8 mouse cellular contexts compared by ENCODE assay signal in the genomic region with DNA sequence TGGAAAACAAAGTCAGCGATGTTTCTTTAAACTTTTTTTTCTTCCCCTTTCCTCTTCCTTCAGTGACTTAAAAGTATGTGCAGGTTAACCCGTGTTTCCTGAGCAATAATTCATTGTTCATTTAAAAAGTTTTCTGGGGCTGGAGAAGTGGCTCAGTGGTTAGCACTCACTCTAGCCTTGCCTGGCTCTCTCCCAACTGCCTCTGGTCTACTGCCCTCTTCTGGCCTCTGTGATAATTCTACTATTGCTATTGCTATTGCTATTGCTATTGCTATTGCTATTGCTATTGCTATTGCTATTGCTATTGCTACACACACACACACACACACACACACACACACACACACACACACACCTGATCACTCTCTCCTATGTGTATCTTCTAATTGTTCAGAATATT. TPM values are rescaled to one million over a fixed set of nuclear protein-coding genes. Genes with fewer than 3 reads are reported as not detected.
A peak's percentile ranks its signal among the peaks of the same experiment; 100 is the strongest.
DNase-seq lines count a peak whose midpoint lies in the region; ATAC-seq and TF ChIP-seq lines count a peak whose summit lies in the region.

No protein-coding gene starts in this region.

- H3K9ac ChIP-seq in liver, postnatal 0 days (replicated peaks) = no peak overlapping the region
- no peak overlapping the region for H3K9ac ChIP-seq in liver, embryonic 11.5 days (ENCODE audit: low read depth, low read length)

- H3K9me3 ChIP-seq in liver, postnatal 0 days (ENCODE audit: low read length) = no peaks in the 10 kb centered on the region
- H3K9me3 ChIP-seq in liver, embryonic 11.5 days (ENCODE audit: control insufficient read depth, low read length) = no peaks in the 10 kb centered on the region

- TF ChIP-seq CTCF in liver, postnatal 0 days (IDR thresholded peaks at IDR 0.05; ENCODE audit: low read depth) = peak; percentile 64
- TF ChIP-seq CTCF in left cerebral cortex, adult 2 months (IDR thresholded peaks at IDR 0.05) = no peak; the same call in 1 of the 2 replicates

- H3K36me3 ChIP-seq in liver, postnatal 0 days (replicated peaks; ENCODE audit: insufficient read depth, low read length) = no peaks in the 10 kb centered on the region
- H3K36me3 ChIP-seq in liver, embryonic 11.5 days (ENCODE audit: control insufficient read depth, insufficient read depth, low read length) = no peaks in the 10 kb centered on the region

- H3K27ac ChIP-seq in liver, postnatal 0 days (ENCODE audit: low read depth) = no peak overlapping the region
- H3K27ac ChIP-seq in liver, embryonic 11.5 days (ENCODE audit: low read depth, low read length) = no peak overlapping the region
- no peak overlapping the region for H3K27ac ChIP-seq in left cerebral cortex, adult 2 months

- DNase-seq in adrenal gland, postnatal 10 days = peak; percentile 53
- DNase-seq in adrenal gland, adult 18-20 months (ENCODE audit: low spot score in 2 of 2) = no peak
- DNase-seq in liver, postnatal 0 days = peak; percentile 22
- no peak for DNase-seq in liver, embryonic 11.5 days (ENCODE audit: low spot score)
- DNase-seq in c-Kit-positive CD71-positive TER-119-negative erythroid progenitor cells, embryonic 14.5 days (ENCODE audit: low read depth) = peak; percentile 28
- no peak for DNase-seq in left cerebral cortex, adult 2 months (ENCODE audit: extremely low spot score in 1 of 2, low spot score in 2 of 2)
- no peak for DNase-seq in MN1 (ENCODE audit: low spot score)

- intact Hi-C loops in left cerebral cortex, adult 2 months (cut with DNase I) = no loop called here

- H3K4me1 ChIP-seq in liver, postnatal 0 days (ENCODE audit: insufficient read depth) = no peaks in the 10 kb centered on the region
- no peaks in the 10 kb centered on the region for H3K4me1 ChIP-seq in liver, embryonic 11.5 days (replicated peaks; ENCODE audit: control insufficient read depth, insufficient read depth, low read length)

- no peak for ATAC-seq in liver, postnatal 0 days
- ATAC-seq in liver, embryonic 11.5 days (replicated peaks; ENCODE audit: low FRiP score) = no peak
- peak; percentile 93 for ATAC-seq in neutrophil, adult 5-6 weeks (ENCODE audit: extremely low read depth, insufficient number of reproducible peaks, low FRiP score, poor library complexity, severe bottlenecking)

- TF ChIP-seq EP300 in liver, postnatal 0 days (IDR thresholded peaks at IDR 0.05; ENCODE audit: low read depth) = no peak

- WGBS in liver, postnatal 0 days (ENCODE audit: insufficient replicate concordance) = 42% methylated on average over 2 of the region's 2 CpGs
- 73% methylated on average over 2 of the region's 2 CpGs for WGBS in liver, embryonic 11.5 days

- H3K4me2 ChIP-seq in liver, postnatal 0 days (ENCODE audit: low read depth, low read length) = no peak overlapping the region
- H3K4me2 ChIP-seq in liver, embryonic 11.5 days = no peak overlapping the region

- H3K4me3 ChIP-seq in liver, postnatal 0 days (ENCODE audit: low read depth, low read length) = no peak overlapping the region
- H3K4me3 ChIP-seq in liver, embryonic 11.5 days (ENCODE audit: low read depth, low read length) = no peak overlapping the region
- H3K4me3 ChIP-seq in left cerebral cortex, adult 2 months = no peak overlapping the region

- no peaks in the 10 kb centered on the region for H3K27me3 ChIP-seq in liver, postnatal 0 days (ENCODE audit: insufficient read depth, low read length)
- H3K27me3 ChIP-seq in liver, embryonic 11.5 days (replicated peaks; ENCODE audit: control insufficient read depth, insufficient read depth, low read length) = no peaks in the 10 kb centered on the region

RNA-seq across cellular contexts. Expression of gene Cggbp1, which starts 47.3 kb away (rescaled TPM):
- 100 to 1,000 TPM; 109 to 115 TPM for total RNA-seq in adrenal gland, postnatal 10 days (2021)
- 100 to 1,000 TPM; 125 to 140 TPM for total RNA-seq in adrenal gland, adult 18-20 months (2021)
- 22.7 and 23.8 TPM in 2 replicates for polyA plus RNA-seq in liver, postnatal 0 days (2015; fragmentation: Nextera tagmentation; extraction: Ambion mirVana)
- 58.3 and 67.7 TPM in 2 replicates for polyA plus RNA-seq in liver, embryonic 11.5 days (2014; fragmentation: Nextera tagmentation; extraction: Ambion mirVana)
- total RNA-seq in neutrophil, adult 5-6 weeks (2017) = 102 and 103 TPM in 2 replicates
- total RNA-seq in left cerebral cortex, adult 2 months (2021) = 10 to 100 TPM; 55.6 to 60.0 TPM

RNA-seq across cellular contexts. Expression of gene Zfp654, which starts 47.6 kb away (rescaled TPM):
- total RNA-seq in adrenal gland, postnatal 10 days (2021) = 10 to 100 TPM; 15.4 to 16.7 TPM
- total RNA-seq in adrenal gland, adult 18-20 months (2021) = 10 to 100 TPM; 20.6 to 23.3 TPM
- polyA plus RNA-seq in liver, postnatal 0 days (2015; fragmentation: Nextera tagmentation; extraction: Ambion mirVana) = 2.1 TPM in 2 replicates
- 7.3 and 7.8 TPM in 2 replicates for polyA plus RNA-seq in liver, embryonic 11.5 days (2014; fragmentation: Nextera tagmentation; extraction: Ambion mirVana)
- total RNA-seq in neutrophil, adult 5-6 weeks (2017) = 19.4 and 21.5 TPM in 2 replicates
- 10 to 100 TPM; 16.8 to 17.7 TPM for total RNA-seq in left cerebral cortex, adult 2 months (2021)

Comparison
In these comparisons a context has a peak if more than half of its experiments do, and no peak if none do; other contexts are left out.
1. DNase-seq: peak in adrenal gland, postnatal 10 days (single experiment), liver, postnatal 0 days (single experiment) and c-Kit-positive CD71-positive TER-119-negative erythroid progenitor cells, embryonic 14.5 days (single experiment); none in adrenal gland, adult 18-20 months (0 of 2), liver, embryonic 11.5 days (single experiment), left cerebral cortex, adult 2 months (0 of 2) and MN1 (single experiment).